Mouse (Mus musculus) embryonic facial prominence, embryonic 11.5 days (tissue): ENCODE results near the gene Tprg. TPM values are rescaled to one million over a fixed set of nuclear protein-coding genes. Genes with fewer than 3 reads are reported as not detected.

ENCODE experiments used
- ATAC-seq: fragments of 200-750 bp; cut with Nextera tagmentation; replicated peaks from 2 replicates; pipeline ENCODE4 v1.8.0; 2017; ENCODE audit warnings: low read depth; ENCODE audit not compliant: insufficient number of reproducible peaks, low FRiP score, low TSS enrichment
- DNase-seq: peaks from one replicate; pipeline ENCODE4 v3.0.0-alpha.2; 2015; ENCODE audit warnings: low spot score
- H3K27ac ChIP-seq: fragments of 300-500 bp; sonication (generic); replicated peaks from 2 replicates; pipeline ENCODE4 v1.5.1; 2014; ENCODE audit warnings: mild to moderate bottlenecking, low read depth, low read length, control low read depth
- H3K27me3 ChIP-seq: fragments of 300-500 bp; sonication (generic); 2 replicates; pipeline ENCODE4 v1.6.1; 2014; ENCODE audit warnings: mild to moderate bottlenecking, low read length, moderate library complexity, mixed read lengths; ENCODE audit not compliant: control insufficient read depth, insufficient read depth
- H3K36me3 ChIP-seq: fragments of 300-500 bp; sonication (generic); replicated peaks from 2 replicates; pipeline ENCODE4 v1.6.1; 2014; ENCODE audit warnings: low read depth, mild to moderate bottlenecking, low read length, moderate library complexity, mixed read lengths; ENCODE audit not compliant: control insufficient read depth, insufficient read depth
- H3K4me1 ChIP-seq: fragments of 300-500 bp; sonication (generic); 2 replicates; pipeline ENCODE4 v1.6.1; 2014; ENCODE audit warnings: low read length, mixed read lengths; ENCODE audit not compliant: control insufficient read depth, insufficient read depth
- H3K4me2 ChIP-seq: fragments of 300-500 bp; sonication (generic); 2 replicates; pipeline ENCODE4 v1.6.1; 2014; ENCODE audit warnings: low read depth, mild to moderate bottlenecking, control low read depth, low read length, moderate library complexity
- H3K4me3 ChIP-seq: fragments of 300-500 bp; sonication (generic); 2 replicates; pipeline ENCODE4 v1.5.1; 2014; ENCODE audit warnings: low read depth, low read length, control low read depth
- H3K9ac ChIP-seq: fragments of 300-500 bp; sonication (generic); replicated peaks from 2 replicates; pipeline ENCODE4 v1.6.1; 2014; ENCODE audit warnings: mild to moderate bottlenecking, control low read depth, low read length
- H3K9me3 ChIP-seq: fragments of 300-500 bp; sonication (generic); replicated peaks from 2 replicates; pipeline ENCODE4 v1.6.1; 2016; ENCODE audit warnings: mild to moderate bottlenecking, low read length, inconsistent platforms, mixed read lengths; ENCODE audit not compliant: control insufficient read depth
- WGBS: fragments of 180-500 bp; shearing (Covaris S2); extraction: QIAGEN DNeasy Blood & Tissue Kit; methylation state at CpG from one replicate; pipeline ENCODE4 v1.1.7; 2014; 5-methylcytosine and 5-hydroxymethylcytosine counted together
- polyA plus RNA-seq: library from polyadenylated mRNA; unstranded; fragments of >200 nt; fragmentation: Nextera tagmentation; extraction: Ambion mirVana; gene quantifications from 2 replicates; pipeline ENCODE4 v1.2.1, GENCODE M21; 2014

Gene Tprg
- polyA plus RNA-seq, 1 experiment from 2014 or later = not detected

DNA sequence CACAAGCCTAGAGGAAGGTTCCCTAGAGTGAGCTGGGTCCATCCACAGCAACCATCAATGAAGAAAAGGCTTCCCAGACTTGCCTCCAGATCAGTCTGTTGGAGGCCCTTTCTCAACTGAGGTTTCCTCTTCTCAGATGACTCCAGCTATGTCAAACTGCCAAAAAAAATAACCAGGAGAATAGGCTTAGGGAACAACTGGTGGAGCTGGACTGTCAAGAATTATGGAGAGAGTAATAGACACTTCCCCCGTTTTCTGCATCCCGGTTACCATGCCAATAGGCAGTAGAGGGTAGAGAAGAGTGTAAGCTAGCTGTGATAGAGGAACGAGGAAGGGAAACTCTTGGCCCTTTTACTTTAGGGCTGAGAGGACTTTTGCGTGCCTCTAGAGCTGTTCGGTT is 24.3 kb upstream of the Tprg start:
- no peaks in the 10 kb centered on the region for H3K36me3 ChIP-seq
- no peak overlapping the region for H3K4me2 ChIP-seq
- no peak overlapping the region for H3K9ac ChIP-seq
- no peak overlapping the region for H3K27ac ChIP-seq
- DNase-seq (no peak), ATAC-seq (no peak)
- 86% methylated on average over 5 of the region's 5 CpGs for WGBS
- no peaks in the 10 kb centered on the region for H3K4me1 ChIP-seq
- H3K9me3 ChIP-seq = no peaks in the 10 kb centered on the region
- no peak overlapping the region for H3K4me3 ChIP-seq
- no peaks in the 10 kb centered on the region for H3K27me3 ChIP-seq

DNA sequence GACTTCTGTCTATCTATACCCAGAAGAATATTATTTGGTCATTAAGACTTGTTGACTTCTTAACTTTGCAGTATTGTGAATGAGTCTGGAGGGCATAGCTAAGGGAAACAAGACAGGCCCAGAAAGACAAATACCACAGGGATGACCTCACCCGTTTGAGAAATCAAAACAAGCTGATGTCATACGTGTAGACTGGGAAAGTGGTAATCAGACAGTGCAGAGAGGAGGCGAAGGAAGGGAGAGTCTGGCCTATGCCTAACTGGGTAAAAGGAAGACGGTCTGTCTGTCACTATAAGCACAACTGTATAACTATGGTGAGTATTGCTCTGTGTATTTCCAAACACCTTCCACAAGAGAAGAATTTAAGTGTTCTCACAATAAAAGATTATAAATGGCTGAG is 23.7 kb upstream of the Tprg start:
- H3K4me2 ChIP-seq = no peak overlapping the region
- H3K27ac ChIP-seq = no peak overlapping the region
- H3K36me3 ChIP-seq = no peaks in the 10 kb centered on the region
- no peak overlapping the region for H3K4me3 ChIP-seq
- H3K4me1 ChIP-seq = no peaks in the 10 kb centered on the region
- H3K9me3 ChIP-seq = no peaks in the 10 kb centered on the region
- H3K27me3 ChIP-seq = no peaks in the 10 kb centered on the region
- H3K9ac ChIP-seq = no peak overlapping the region
- DNase-seq (no peak), ATAC-seq (0 out of 2 replicates have a peak, but pooled peaks have one; percentile 44)
- 58% methylated on average over 4 of the region's 4 CpGs for WGBS

DNA sequence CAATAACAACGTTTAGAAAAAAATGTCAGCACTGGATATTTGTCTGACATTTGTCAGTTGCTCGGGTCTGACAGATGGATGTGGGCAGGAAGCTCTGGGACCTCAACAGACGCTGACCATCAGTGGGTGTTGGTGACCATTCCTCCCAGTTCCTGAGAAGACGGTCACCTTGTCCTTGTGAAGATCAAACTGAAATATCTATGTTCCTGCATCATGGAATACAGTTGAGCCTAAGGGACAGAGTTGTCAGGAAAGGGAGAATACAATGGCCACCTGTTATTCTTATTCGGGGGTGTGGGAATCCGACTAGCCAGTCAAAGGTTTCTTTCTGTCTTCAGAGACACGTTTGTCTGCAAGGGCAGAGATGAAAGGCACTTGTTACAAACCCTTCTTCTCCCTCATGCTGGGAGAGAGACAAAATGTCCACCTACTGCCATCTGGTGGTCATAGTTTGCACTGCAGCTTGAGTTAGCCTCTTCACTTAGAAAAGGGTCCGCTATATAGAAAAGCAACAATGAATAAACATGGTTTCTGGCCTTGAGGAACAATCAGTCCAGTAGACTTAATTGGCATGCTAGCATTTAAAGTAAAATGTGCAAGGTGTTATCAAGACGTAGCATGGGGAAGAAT is 23.0 kb upstream of the Tprg start:
- no peak overlapping the region for H3K27ac ChIP-seq
- no peaks in the 10 kb centered on the region for H3K4me1 ChIP-seq
- DNase-seq = peak; percentile 90
- no peak for ATAC-seq
- H3K4me2 ChIP-seq = no peak overlapping the region
- no peak overlapping the region for H3K9ac ChIP-seq
- H3K36me3 ChIP-seq = no peaks in the 10 kb centered on the region
- H3K4me3 ChIP-seq = no peak overlapping the region
- H3K9me3 ChIP-seq = no peaks in the 10 kb centered on the region
- no peaks in the 10 kb centered on the region for H3K27me3 ChIP-seq
- WGBS = 37% methylated on average over 9 of the region's 9 CpGs

DNA sequence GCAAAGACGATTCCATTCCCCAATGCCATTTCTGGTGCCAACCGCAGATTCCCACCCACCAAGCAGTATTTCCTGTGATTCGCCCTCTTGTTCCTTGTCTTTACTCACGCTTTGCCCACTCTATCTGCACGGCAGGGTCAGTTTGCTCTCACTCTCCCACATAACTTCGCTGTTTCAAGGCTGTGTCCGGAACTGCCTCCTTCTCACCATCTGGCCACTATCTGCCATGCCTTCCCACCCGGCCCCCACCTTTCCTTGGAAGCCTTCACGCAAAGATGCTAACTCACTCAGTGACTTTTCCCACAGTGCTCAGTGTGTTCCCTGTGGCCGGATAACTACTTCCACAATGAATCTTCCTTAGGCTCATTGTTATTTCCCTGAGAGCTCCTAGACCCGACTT is 21.4 kb upstream of the Tprg start:
- DNase-seq (no peak), ATAC-seq (no peak)
- Histone ChIP-seq H3K4me3 (no peak overlapping the region), H3K9ac (no peak overlapping the region), H3K27me3 (no peaks in the 10 kb centered on the region), H3K4me1 (no peaks in the 10 kb centered on the region), H3K9me3 (no peaks in the 10 kb centered on the region), H3K27ac (no peak overlapping the region), H3K36me3 (no peaks in the 10 kb centered on the region), H3K4me2 (no peak overlapping the region)
- 87% methylated on average over 11 of the region's 11 CpGs for WGBS

DNA sequence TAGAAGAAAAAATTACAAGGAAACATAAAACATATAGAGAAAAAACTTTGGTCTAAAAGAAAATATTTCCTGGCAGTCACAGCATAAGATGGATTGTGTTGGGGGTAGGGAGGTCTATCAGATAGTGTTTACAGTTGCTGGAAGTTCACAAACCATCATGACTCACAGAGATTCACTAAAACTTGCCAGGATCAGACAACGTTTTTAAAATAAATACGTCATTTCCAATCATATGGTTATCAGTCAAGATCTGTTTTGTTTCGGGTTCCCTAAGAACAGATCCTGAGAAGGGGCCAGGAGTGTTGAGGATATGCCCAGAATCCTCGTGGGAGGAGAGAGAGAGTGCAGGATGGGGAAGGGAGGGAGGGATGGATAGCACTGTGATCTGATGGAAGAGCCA is 18.3 kb upstream of the Tprg start:
- H3K9me3 ChIP-seq = no peaks in the 10 kb centered on the region
- no peak overlapping the region for H3K4me3 ChIP-seq
- H3K27ac ChIP-seq = no peak overlapping the region
- no peak for DNase-seq
- H3K9ac ChIP-seq = no peak overlapping the region
- H3K4me1 ChIP-seq = no peaks in the 10 kb centered on the region
- no peak for ATAC-seq
- no peaks in the 10 kb centered on the region for H3K36me3 ChIP-seq
- WGBS = 71% methylated on average over 4 of the region's 4 CpGs
- no peaks in the 10 kb centered on the region for H3K27me3 ChIP-seq
- H3K4me2 ChIP-seq = no peak overlapping the region

DNA sequence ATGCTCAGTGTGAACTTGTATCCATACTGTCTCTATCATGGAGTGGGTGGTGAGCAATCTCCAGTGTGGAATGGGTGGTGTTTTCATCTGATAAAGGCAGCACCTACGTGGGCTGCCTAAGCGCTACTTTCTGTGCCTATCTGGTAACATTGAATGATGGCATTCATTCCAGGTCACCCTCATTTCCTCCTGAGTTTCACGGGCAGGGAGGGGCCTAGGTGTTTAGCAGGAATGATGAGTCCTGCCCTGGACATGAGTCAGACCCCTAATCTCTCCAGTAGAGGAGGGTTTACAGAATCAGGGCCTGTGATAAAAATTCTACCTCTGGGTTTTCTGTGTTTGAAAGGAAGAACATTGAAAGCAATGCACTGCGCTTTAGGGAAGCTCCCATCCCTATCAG is 4.1 kb upstream of the Tprg start:
- Histone ChIP-seq H3K4me3 (no peak overlapping the region), H3K27me3 (no peaks in the 10 kb centered on the region), H3K9ac (no peak overlapping the region), H3K36me3 (no peaks in the 10 kb centered on the region), H3K9me3 (no peaks in the 10 kb centered on the region), H3K27ac (no peak overlapping the region), H3K4me1 (no peaks in the 10 kb centered on the region), H3K4me2 (no peak overlapping the region)
- ATAC-seq = no peak
- DNase-seq = no peak
- 87% methylated on average over 4 of the region's 4 CpGs for WGBS

DNA sequence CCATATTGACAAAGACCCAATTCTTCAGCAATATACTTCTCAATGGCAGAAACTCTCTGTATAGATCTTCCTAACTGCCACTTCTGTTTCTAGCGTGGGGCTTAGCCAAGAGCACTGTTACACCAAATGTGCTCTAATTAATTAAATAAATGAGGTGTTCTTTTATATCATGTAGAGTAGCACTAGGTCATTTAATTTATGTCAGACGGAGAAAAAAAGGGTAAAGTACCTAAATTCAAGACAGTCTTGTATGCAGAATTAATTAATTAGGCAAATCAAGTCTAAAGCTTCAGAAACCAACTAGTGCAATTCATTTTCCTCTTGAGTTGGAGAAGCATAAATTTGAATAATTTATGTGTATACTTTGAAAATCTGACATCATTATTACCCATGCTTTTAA is 7.1 kb downstream of the Tprg start:
- H3K27me3 ChIP-seq = no peaks in the 10 kb centered on the region
- 82% methylated on average over 2 of the region's 2 CpGs for WGBS
- no peak overlapping the region for H3K9ac ChIP-seq
- H3K4me2 ChIP-seq = no peak overlapping the region
- no peaks in the 10 kb centered on the region for H3K9me3 ChIP-seq
- DNase-seq (no peak), ATAC-seq (no peak)
- no peak overlapping the region for H3K4me3 ChIP-seq
- H3K4me1 ChIP-seq = no peaks in the 10 kb centered on the region
- H3K27ac ChIP-seq = no peak overlapping the region
- no peaks in the 10 kb centered on the region for H3K36me3 ChIP-seq

DNA sequence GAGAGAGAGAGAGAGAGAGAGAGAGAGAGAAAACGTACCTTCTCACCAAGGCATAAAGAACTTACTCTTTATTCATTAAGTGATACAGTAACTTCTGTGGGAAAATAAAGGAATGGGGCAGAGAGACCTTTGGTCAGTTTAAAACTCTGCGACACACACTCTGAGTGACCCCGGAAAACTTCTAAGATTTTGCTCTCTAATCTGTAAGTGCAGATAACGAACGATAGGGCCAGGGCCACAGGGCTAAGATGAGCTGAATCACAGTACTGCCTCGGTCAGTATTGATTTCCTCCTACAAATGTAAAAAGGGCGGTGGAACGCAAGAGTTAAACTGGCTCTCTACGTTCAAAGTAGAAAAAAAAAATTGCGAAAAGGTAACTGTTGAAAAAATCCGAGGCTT is 8.9 kb downstream of the Tprg start:
- H3K4me2 ChIP-seq = no peak overlapping the region
- no peaks in the 10 kb centered on the region for H3K27me3 ChIP-seq
- WGBS = 90% methylated on average over 11 of the region's 11 CpGs
- no peak overlapping the region for H3K9ac ChIP-seq
- no peaks in the 10 kb centered on the region for H3K36me3 ChIP-seq
- DNase-seq (no peak), ATAC-seq (no peak)
- no peak overlapping the region for H3K27ac ChIP-seq
- no peaks in the 10 kb centered on the region for H3K9me3 ChIP-seq
- no peak overlapping the region for H3K4me3 ChIP-seq
- H3K4me1 ChIP-seq = no peaks in the 10 kb centered on the region
